Mouse (Mus musculus) skeletal muscle tissue, adult 2 months (tissue): Measurements from ENCODE around the gene Tssk2.

Source experiments
- DNase-seq: peaks from one replicate; pipeline ENCODE4 v3.0.0-alpha.2; 2012; ENCODE audit warnings: low read depth, low spot score

Gene Tssk2

GRCm38 (mm10) chr16:17945081-17945831 lies 46.8 kb downstream of the Tssk2 start:
- DNase-seq = no peak

DNA sequence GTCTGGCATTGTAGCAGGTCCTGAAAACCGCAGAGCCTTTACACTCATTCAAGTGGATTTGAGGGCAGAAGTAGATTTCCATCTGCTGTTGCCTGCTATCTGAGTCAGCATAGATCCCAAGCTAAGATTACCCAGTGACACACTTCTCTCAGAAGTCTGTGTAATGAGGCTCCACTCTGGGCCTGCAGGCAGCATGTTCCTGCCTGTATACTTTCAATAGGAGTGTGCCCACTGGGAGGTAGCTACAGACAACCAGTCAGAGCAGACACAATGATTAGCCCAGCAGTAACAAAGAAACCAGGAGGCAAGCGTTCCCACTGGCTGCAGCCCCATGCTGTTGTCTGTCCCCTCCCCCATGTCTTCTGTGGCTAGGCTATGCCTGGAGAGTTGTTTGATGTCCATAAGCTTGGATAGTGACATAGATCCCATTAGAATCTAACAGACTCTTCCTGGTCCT lies 51.0 kb downstream of the Tssk2 start:
- DNase-seq = no peak
